Mouse (Mus musculus): ENCODE results near the gene Ear2.
"Not testable (repeated sequence)": the region's sequence is repeated elsewhere in the genome, so short reads cannot be mapped to it uniquely, and the experiment has no call there.

The Ear2 gene

GRCm38 (mm10) chr14:44102354-44102753 is at the start of gene Ear2:
Ear2 (plus strand) TSS chr14:44102654.
- DNase-seq: not testable (repeated sequence)

- DNase-seq: not testable (repeated sequence)
Measured at GRCm38 (mm10) chr14:44067879-44068278, 34.6 kb upstream of the Ear2 start.

- DNase-seq: not testable (repeated sequence)
Measured at GRCm38 (mm10) chr14:44070595-44070994, 31.9 kb upstream of the Ear2 start.

GRCm38 (mm10) chr14:44077785-44078341 is 24.6 kb upstream of the Ear2 start:
- not testable (repeated sequence) for DNase-seq

GRCm38 (mm10) chr14:44086588-44086987 is 15.9 kb upstream of the Ear2 start:
- not testable (repeated sequence) for DNase-seq

GRCm38 (mm10) chr14:44087535-44087934 is 14.9 kb upstream of the Ear2 start:
- DNase-seq: not testable (repeated sequence)

- not testable (repeated sequence) for DNase-seq
Measured at GRCm38 (mm10) chr14:44091524-44091923, 10.9 kb upstream of the Ear2 start.

GRCm38 (mm10) chr14:44094445-44094844 is 8.0 kb upstream of the Ear2 start:
- DNase-seq: not testable (repeated sequence)

GRCm38 (mm10) chr14:44100030-44100429 is 2.4 kb upstream of the Ear2 start:
- not testable (repeated sequence) for DNase-seq

GRCm38 (mm10) chr14:44110981-44111380 is 8.5 kb downstream of the Ear2 start:
- DNase-seq: no peak

- DNase-seq: not testable (repeated sequence)
Measured at GRCm38 (mm10) chr14:44123551-44123950, 21.1 kb downstream of the Ear2 start, which contains the start of gene Gm3327. Gm3327 (plus strand) TSS chr14:44123851.
